Comparison of ENCODE assay signal across 22 mouse cellular contexts in genomic region chr2:62670767-62671166, GRCm38 (mm10). TPM values are rescaled to one million over a fixed set of nuclear protein-coding genes. Genes with fewer than 3 reads are reported as not detected.
DNase-seq lines count a peak whose midpoint lies in the region; ATAC-seq and TF ChIP-seq lines count a peak whose summit lies in the region.
"Had no signal": no experiment of that assay in that cellular context is flagged by ENCODE, and none has a peak within 500 bp of the region (broad histone marks: within the 10 kb centered on the region; RNA-seq: fewer than 3 reads in every experiment).

No protein-coding gene starts in this region.

- no peaks in the 10 kb centered on the region for H3K36me3 ChIP-seq in kidney, adult 2 months (ENCODE audit: control insufficient read depth, insufficient read depth, low read length)
- no peaks in the 10 kb centered on the region for H3K36me3 ChIP-seq in kidney, embryonic 14.5 days (ENCODE audit: control insufficient read depth, insufficient read depth, low read length)
- H3K36me3 ChIP-seq: embryonic facial prominence, embryonic 10.5 days; embryonic facial prominence, embryonic 12.5 days; forebrain, embryonic 10.5 days; forebrain, embryonic 12.5 days; forebrain, embryonic 15.5 days had no signal

- POLR2A ChIA-PET in Patski (lab: Charles Lee) = no interaction called here

- TF ChIP-seq POLR2A in kidney, adult 2 months (IDR thresholded peaks at IDR 0.05; ENCODE audit: low read depth, low read length) = no peak

- ATAC-seq in kidney, embryonic 14.5 days (ENCODE audit: low FRiP score, low TSS enrichment) = no peak
- ATAC-seq in Patski = peak; percentile 90
- ATAC-seq in erythroid progenitor cell, adult 5-6 weeks (replicated peaks; ENCODE audit: low FRiP score, poor library complexity, severe bottlenecking) = 0 out of 2 replicates have a peak, but pooled peaks have one; percentile 14
- ATAC-seq: activated CD4-positive, CD25-positive, alpha-beta regulatory T cell, adult 4 months; forebrain, embryonic 15.5 days; forebrain, postnatal 0 days had no signal

- in situ Hi-C loops in Patski (cut with MboI; ENCODE audit: low pct_unique_long_range_greater_than_20kb) = no loop called here

- no peak overlapping the region for H3K9ac ChIP-seq in kidney, embryonic 14.5 days (ENCODE audit: low read depth, low read length)
- H3K9ac ChIP-seq: embryonic facial prominence, embryonic 12.5 days; forebrain, embryonic 12.5 days; forebrain, embryonic 15.5 days; forebrain, postnatal 0 days had no signal

- H3K9me3 ChIP-seq in kidney, embryonic 14.5 days (ENCODE audit: control insufficient read depth, low read length) = no peaks in the 10 kb centered on the region
- H3K9me3 ChIP-seq: embryonic facial prominence, embryonic 10.5 days; embryonic facial prominence, embryonic 12.5 days; forebrain, embryonic 10.5 days; forebrain, embryonic 12.5 days; forebrain, embryonic 15.5 days had no signal

- 66% methylated on average over 4 of the region's 4 CpGs for WGBS in kidney, adult 2 months
- WGBS in kidney, embryonic 14.5 days = 74% methylated on average over 4 of the region's 4 CpGs

- peak; percentile 58 for DNase-seq in kidney, adult 2 months
- DNase-seq in kidney, postnatal 14 days = peak; percentile 17
- no peak for DNase-seq in kidney, postnatal 10 days
- DNase-seq in Patski (ENCODE audit: low read depth, low spot score) = no peak
- no peak for DNase-seq in frontal cortex, postnatal 36 days (ENCODE audit: low spot score in 2 of 2)
- DNase-seq: adrenal gland, adult 8-10 months; adrenal gland, postnatal 14 days; adrenal gland, postnatal 36 days; cerebellum, adult 11-12 months; cerebellum, adult 2 months; cerebellum, adult 9-10 months; cerebellum, postnatal 10 days; cerebellum, postnatal 25 days; forebrain, postnatal 0 days had no signal

- no peak overlapping the region for H3K27ac ChIP-seq in kidney, adult 2 months (ENCODE audit: insufficient read depth, low read depth, low read length)
- H3K27ac ChIP-seq in kidney, embryonic 14.5 days (ENCODE audit: low read depth, low read length) = no peak overlapping the region; the same call in 1 of the 2 replicates
- H3K27ac ChIP-seq: embryonic facial prominence, embryonic 10.5 days; embryonic facial prominence, embryonic 12.5 days; forebrain, embryonic 10.5 days; forebrain, embryonic 12.5 days; forebrain, embryonic 15.5 days had no signal

- no peaks in the 10 kb centered on the region for H3K27me3 ChIP-seq in kidney, adult 2 months (replicated peaks; ENCODE audit: control insufficient read depth, insufficient read depth, low read length)
- no peaks in the 10 kb centered on the region for H3K27me3 ChIP-seq in kidney, embryonic 14.5 days (ENCODE audit: control insufficient read depth, insufficient read depth, low read length)
- no peaks in the 10 kb centered on the region for H3K27me3 ChIP-seq in Patski
- H3K27me3 ChIP-seq: embryonic facial prominence, embryonic 12.5 days; forebrain, embryonic 12.5 days; forebrain, embryonic 15.5 days had no signal

- H3K4me1 ChIP-seq in kidney, adult 2 months (ENCODE audit: control insufficient read depth, insufficient read depth, low read length) = no peaks in the 10 kb centered on the region
- H3K4me1 ChIP-seq in kidney, embryonic 14.5 days (ENCODE audit: control insufficient read depth, insufficient read depth, low read length) = no peaks in the 10 kb centered on the region
- H3K4me1 ChIP-seq: embryonic facial prominence, embryonic 10.5 days; embryonic facial prominence, embryonic 12.5 days; forebrain, embryonic 10.5 days; forebrain, embryonic 12.5 days; forebrain, embryonic 15.5 days had no signal

- CTCF ChIA-PET in Patski (lab: Charles Lee) = interaction anchor here (1.2 to 1.5 kb wide), 2 partner anchors 10 to 19 kb away, joined by 4 read pairs; no protein-coding TSS in a partner anchor

- H3K4me3 ChIP-seq in kidney, adult 2 months (ENCODE audit: insufficient read depth, low read depth, low read length) = no peak overlapping the region
- no peak overlapping the region for H3K4me3 ChIP-seq in kidney, embryonic 14.5 days (ENCODE audit: low read length)
- H3K4me3 ChIP-seq: embryonic facial prominence, embryonic 10.5 days; embryonic facial prominence, embryonic 12.5 days; forebrain, embryonic 10.5 days; forebrain, embryonic 12.5 days; forebrain, embryonic 15.5 days had no signal

- no peak overlapping the region for H3K4me2 ChIP-seq in kidney, embryonic 14.5 days (replicated peaks; ENCODE audit: low read depth, low read length)
- H3K4me2 ChIP-seq: embryonic facial prominence, embryonic 12.5 days; forebrain, embryonic 12.5 days; forebrain, embryonic 15.5 days had no signal

- TF ChIP-seq CTCF in kidney, adult 2 months (conservative IDR thresholded peaks at IDR 0.05; ENCODE audit: insufficient read depth, insufficient read length, low read depth, low read length) = no peak
- TF ChIP-seq CTCF in Patski (IDR thresholded peaks at IDR 0.05) = no peak

RNA-seq across cellular contexts. Expression of gene Gca, which starts 6.7 kb away (rescaled TPM):
- 14.9 and 20.1 TPM in 2 replicates for polyA plus RNA-seq in kidney, adult 2 months (2012; rRNA removed)
- 15.3 and 20.6 TPM in 2 replicates for polyA plus RNA-seq in kidney, embryonic 14.5 days (2014; fragmentation: Nextera tagmentation; extraction: Ambion mirVana)
- 7.6 TPM for polyA plus RNA-seq in Patski (2021)
- total RNA-seq in erythroid progenitor cell, adult 5-6 weeks (2015; ENCODE audit: low replicate concordance) = 14.7 and 19.8 TPM in 2 replicates
- 3.5 and 6.9 TPM in 2 replicates for total RNA-seq in erythroid progenitor cell, adult 5-6 weeks (2017; ENCODE audit: low replicate concordance)

RNA-seq across cellular contexts. Expression of gene Ifih1, which starts 24.7 kb away (rescaled TPM):
- polyA plus RNA-seq in kidney, adult 2 months (2012; rRNA removed) = 4.4 and 5.0 TPM in 2 replicates
- polyA plus RNA-seq in kidney, embryonic 14.5 days (2014; fragmentation: Nextera tagmentation; extraction: Ambion mirVana) = 1.8 and 3.1 TPM in 2 replicates
- polyA plus RNA-seq in Patski (2021) = 3.2 TPM
- total RNA-seq in erythroid progenitor cell, adult 5-6 weeks (2015; ENCODE audit: low replicate concordance) = 24.3 and 37.1 TPM in 2 replicates
- total RNA-seq in erythroid progenitor cell, adult 5-6 weeks (2017; ENCODE audit: low replicate concordance) = 28.7 and 38.0 TPM in 2 replicates

Comparison
In these comparisons a context has a peak if more than half of its experiments do, and no peak if none do; other contexts are left out.
1. DNase-seq: peak in kidney, adult 2 months (single experiment) and kidney, postnatal 14 days (single experiment); none in kidney, postnatal 10 days (single experiment), Patski (single experiment) and frontal cortex, postnatal 36 days (0 of 2).